Mouse (Mus musculus): ENCODE measurements around the gene Tpst2. TPM values are rescaled to one million over a fixed set of nuclear protein-coding genes. Genes with fewer than 3 reads are reported as not detected.

Gene Tpst2
- polyA plus RNA-seq, 1 experiment from 2014 or later: 63.8 TPM

GRCm38 (mm10) chr5:112237439-112237838 lies 39.1 kb upstream of the Tpst2 start:
- Histone ChIP-seq H3K4me1 (replicated peaks; ENCODE audit: insufficient read depth, low read length) (no peaks in the 10 kb centered on the region), H3K27me3 (ENCODE audit: insufficient read depth, low read length) (no peaks in the 10 kb centered on the region), H3K9me3 (replicated peaks; ENCODE audit: low read length) (no peaks in the 10 kb centered on the region), H3K9ac (ENCODE audit: low read depth, low read length) (no peak overlapping the region), H3K4me2 (ENCODE audit: low read length) (no peak overlapping the region), H3K4me3 (replicated peaks; ENCODE audit: low read depth, low read length) (no peak overlapping the region), H3K36me3 (ENCODE audit: insufficient read depth, low read length) (no peaks in the 10 kb centered on the region), H3K27ac (no peak overlapping the region)
- WGBS: 14% methylated on average over 16 of the region's 16 CpGs
- ATAC-seq (replicated peaks; ENCODE audit: low FRiP score, low read depth) (no peak; the same call in 1 of the 2 replicates), DNase-seq (ENCODE audit: low spot score) (no peak)
- TF ChIP-seq CTCF (IDR thresholded peaks at IDR 0.05; ENCODE audit: low read depth): no peak

- Histone ChIP-seq H3K36me3 (ENCODE audit: insufficient read depth, low read length) (no peaks in the 10 kb centered on the region), H3K9me3 (replicated peaks; ENCODE audit: low read length) (no peaks in the 10 kb centered on the region), H3K4me3 (replicated peaks; ENCODE audit: low read depth, low read length) (no peak overlapping the region), H3K9ac (ENCODE audit: low read depth, low read length) (no peak overlapping the region), H3K4me2 (ENCODE audit: low read length) (no peak overlapping the region), H3K27ac (no peak overlapping the region), H3K27me3 (ENCODE audit: insufficient read depth, low read length) (no peaks in the 10 kb centered on the region), H3K4me1 (replicated peaks; ENCODE audit: insufficient read depth, low read length) (no peaks in the 10 kb centered on the region)
- 64% methylated on average over 8 of the region's 9 CpGs for WGBS
- no peak for ATAC-seq (replicated peaks; ENCODE audit: low FRiP score, low read depth)
- DNase-seq (ENCODE audit: low spot score): no peak
- TF ChIP-seq CTCF (IDR thresholded peaks at IDR 0.05; ENCODE audit: low read depth): no peak
Measured at GRCm38 (mm10) chr5:112237866-112238570, 38.5 kb upstream of the Tpst2 start.

- no peaks in the 10 kb centered on the region for H3K36me3 ChIP-seq (ENCODE audit: insufficient read depth, low read length)
- H3K4me2 ChIP-seq (ENCODE audit: low read length): no peak overlapping the region
- 67% methylated on average over 3 of the region's 3 CpGs for WGBS
- H3K4me1 ChIP-seq (replicated peaks; ENCODE audit: insufficient read depth, low read length): no peaks in the 10 kb centered on the region
- DNase-seq (ENCODE audit: low spot score) (no peak), ATAC-seq (replicated peaks; ENCODE audit: low FRiP score, low read depth) (no peak)
- no peak overlapping the region for H3K9ac ChIP-seq (ENCODE audit: low read depth, low read length)
- H3K27ac ChIP-seq: no peak overlapping the region
- H3K27me3 ChIP-seq (ENCODE audit: insufficient read depth, low read length): no peaks in the 10 kb centered on the region
- H3K9me3 ChIP-seq (replicated peaks; ENCODE audit: low read length): no peaks in the 10 kb centered on the region
- no peak for TF ChIP-seq CTCF (IDR thresholded peaks at IDR 0.05; ENCODE audit: low read depth)
- no peak overlapping the region for H3K4me3 ChIP-seq (replicated peaks; ENCODE audit: low read depth, low read length)
Measured at GRCm38 (mm10) chr5:112238781-112239482, 37.6 kb upstream of the Tpst2 start.

- Histone ChIP-seq H3K4me2 (ENCODE audit: low read length) (peak overlapping the region; percentile 30; the same call in 1 of the 2 replicates), H3K27ac (no peak overlapping the region), H3K4me1 (replicated peaks; ENCODE audit: insufficient read depth, low read length) (no peaks in the 10 kb centered on the region), H3K9me3 (replicated peaks; ENCODE audit: low read length) (no peaks in the 10 kb centered on the region), H3K4me3 (replicated peaks; ENCODE audit: low read depth, low read length) (no peak overlapping the region), H3K36me3 (ENCODE audit: insufficient read depth, low read length) (no peaks in the 10 kb centered on the region), H3K9ac (ENCODE audit: low read depth, low read length) (no peak overlapping the region), H3K27me3 (ENCODE audit: insufficient read depth, low read length) (no peaks in the 10 kb centered on the region)
- DNase-seq (ENCODE audit: low spot score): peak; percentile 91
- ATAC-seq (replicated peaks; ENCODE audit: low FRiP score, low read depth): peak; percentile 41; the same call in 1 of the 2 replicates
- WGBS: 1% methylated on average over 10 of the region's 10 CpGs
- peak; percentile 98 for TF ChIP-seq CTCF (IDR thresholded peaks at IDR 0.05; ENCODE audit: low read depth)
Measured at GRCm38 (mm10) chr5:112240761-112241160, 35.7 kb upstream of the Tpst2 start.

- ATAC-seq (replicated peaks; ENCODE audit: low FRiP score, low read depth): no peak
- no peak for TF ChIP-seq CTCF (IDR thresholded peaks at IDR 0.05; ENCODE audit: low read depth)
- DNase-seq (ENCODE audit: low spot score): no peak
- no peak overlapping the region for H3K9ac ChIP-seq (ENCODE audit: low read depth, low read length)
- H3K4me3 ChIP-seq (replicated peaks; ENCODE audit: low read depth, low read length): no peak overlapping the region
- WGBS: 63% methylated on average over 2 of the region's 2 CpGs
- H3K4me1 ChIP-seq (replicated peaks; ENCODE audit: insufficient read depth, low read length): no peaks in the 10 kb centered on the region
- no peak overlapping the region for H3K27ac ChIP-seq
- no peaks in the 10 kb centered on the region for H3K27me3 ChIP-seq (ENCODE audit: insufficient read depth, low read length)
- no peaks in the 10 kb centered on the region for H3K9me3 ChIP-seq (replicated peaks; ENCODE audit: low read length)
- H3K4me2 ChIP-seq (ENCODE audit: low read length): no peak overlapping the region
- no peaks in the 10 kb centered on the region for H3K36me3 ChIP-seq (ENCODE audit: insufficient read depth, low read length)
Measured at GRCm38 (mm10) chr5:112241849-112242248, 34.6 kb upstream of the Tpst2 start.

- H3K27me3 ChIP-seq (ENCODE audit: insufficient read depth, low read length): no peaks in the 10 kb centered on the region
- H3K27ac ChIP-seq: no peak overlapping the region
- H3K9ac ChIP-seq (ENCODE audit: low read depth, low read length): no peak overlapping the region
- 0 out of 2 replicates have a peak, but pooled peaks have one; percentile 18 for ATAC-seq (replicated peaks; ENCODE audit: low FRiP score, low read depth)
- no peak overlapping the region for H3K4me2 ChIP-seq (ENCODE audit: low read length)
- peak; percentile 71 for DNase-seq (ENCODE audit: low spot score)
- no peaks in the 10 kb centered on the region for H3K36me3 ChIP-seq (ENCODE audit: insufficient read depth, low read length)
- WGBS: 27% methylated on average over 5 of the region's 5 CpGs
- H3K9me3 ChIP-seq (replicated peaks; ENCODE audit: low read length): no peaks in the 10 kb centered on the region
- no peaks in the 10 kb centered on the region for H3K4me1 ChIP-seq (replicated peaks; ENCODE audit: insufficient read depth, low read length)
- no peak for TF ChIP-seq CTCF (IDR thresholded peaks at IDR 0.05; ENCODE audit: low read depth)
- no peak overlapping the region for H3K4me3 ChIP-seq (replicated peaks; ENCODE audit: low read depth, low read length)
Measured at GRCm38 (mm10) chr5:112242361-112242778, 34.1 kb upstream of the Tpst2 start.
